Mouse (Mus musculus) heart, postnatal 10 days (tissue): ENCODE measurements around the gene Elovl5. TPM values are rescaled to one million over a fixed set of nuclear protein-coding genes. Genes with fewer than 3 reads are reported as not detected.

Source experiments
- DNase-seq, 2 experiments: peaks; one replicate each; pipeline ENCODE4 v3.0.0; 2021
- intact Hi-C: fragments of 180-260 bp; cut with DNase I; formaldehyde crosslinking; loops from one replicate; pipeline ENCODE4 v1.15.1; 2025
- total RNA-seq, 2 experiments: library from RNA; stranded (reverse); gene quantifications; 2 replicates each; pipeline ENCODE4 v1.2.3; 2021

Gene Elovl5
- total RNA-seq, 2 experiments from 2014 or later: 53.9 to 56.7 TPM

GRCm38 (mm10) chr9:77926911-77927310, 9.7 kb downstream of the Elovl5 start:
- no peak for DNase-seq
- intact Hi-C loops: no loop called here

GRCm38 (mm10) chr9:77927431-77927830, 10.3 kb downstream of the Elovl5 start:
- no peak for DNase-seq
- intact Hi-C loops: no loop called here

GRCm38 (mm10) chr9:77928769-77929168, 11.6 kb downstream of the Elovl5 start:
- DNase-seq: no peak
- intact Hi-C loops: no loop called here

- intact Hi-C loops: no loop called here
- no peak for DNase-seq
Measured at GRCm38 (mm10) chr9:77929296-77929695, 12.1 kb downstream of the Elovl5 start.

- DNase-seq: no peak
- intact Hi-C loops: no loop called here
Measured at GRCm38 (mm10) chr9:77930036-77930859, 13.1 kb downstream of the Elovl5 start.

GRCm38 (mm10) chr9:77930860-77931184, 13.7 kb downstream of the Elovl5 start:
- intact Hi-C loops: no loop called here
- DNase-seq: peak in 1 of 2 experiments; percentile 38

- no peak for DNase-seq
- intact Hi-C loops: no loop called here
Measured at GRCm38 (mm10) chr9:77931740-77932139, 14.6 kb downstream of the Elovl5 start.

- DNase-seq: no peak
- intact Hi-C loops: no loop called here
Measured at GRCm38 (mm10) chr9:77935818-77936611, 18.9 kb downstream of the Elovl5 start.

- DNase-seq: no peak
- intact Hi-C loops: no loop called here
Measured at GRCm38 (mm10) chr9:77937875-77938274, 20.7 kb downstream of the Elovl5 start.

- DNase-seq: peak; percentile 61
Measured at GRCm38 (mm10) chr9:77938761-77939553, 21.8 kb downstream of the Elovl5 start.

GRCm38 (mm10) chr9:77939554-77939920, 22.4 kb downstream of the Elovl5 start:
- DNase-seq: no peak
- intact Hi-C loops: no loop called here

More at GRCm38 (mm10) chr9:77938761-77939553, 21.8 kb downstream of the Elovl5 start:
- intact Hi-C loops: no loop called here

GRCm38 (mm10) chr9:77941058-77941457, 23.9 kb downstream of the Elovl5 start:
- DNase-seq: no peak
- intact Hi-C loops: no loop called here

GRCm38 (mm10) chr9:77941836-77942235, 24.7 kb downstream of the Elovl5 start:
- no peak for DNase-seq
- intact Hi-C loops: no loop called here

- intact Hi-C loops: no loop called here
- DNase-seq: no peak
Measured at GRCm38 (mm10) chr9:77942411-77942810, 25.2 kb downstream of the Elovl5 start.

GRCm38 (mm10) chr9:77943316-77943715, 26.2 kb downstream of the Elovl5 start:
- DNase-seq: no peak
- intact Hi-C loops: no loop called here

- intact Hi-C loops: no loop called here
- no peak for DNase-seq
Measured at GRCm38 (mm10) chr9:77944195-77944594, 27.0 kb downstream of the Elovl5 start.

GRCm38 (mm10) chr9:77945792-77946666, 28.9 kb downstream of the Elovl5 start:
- intact Hi-C loops: no loop called here
- DNase-seq: no peak

GRCm38 (mm10) chr9:77948214-77948613, 31.1 kb downstream of the Elovl5 start:
- DNase-seq: no peak

GRCm38 (mm10) chr9:77949753-77950268, 32.6 kb downstream of the Elovl5 start:
- no peak for DNase-seq
- intact Hi-C loops: no loop called here

More at GRCm38 (mm10) chr9:77948214-77948613, 31.1 kb downstream of the Elovl5 start:
- intact Hi-C loops: no loop called here
